Mouse (Mus musculus): ENCODE results near the gene Zhx3. TPM values are rescaled to one million over a fixed set of nuclear protein-coding genes. Genes with fewer than 3 reads are reported as not detected.
A peak's percentile ranks its signal among the peaks of the same experiment; 100 is the strongest.

Gene Zhx3
- polyA plus RNA-seq, 1 experiment from 2014 or later: 16.9 TPM

- H3K4me3 ChIP-seq (replicated peaks; ENCODE audit: low read depth, low read length): no peak overlapping the region
- DNase-seq (no peak), ATAC-seq (ENCODE audit: low FRiP score, low TSS enrichment) (no peak)
- no peak overlapping the region for H3K4me2 ChIP-seq (ENCODE audit: low read length)
- no peaks in the 10 kb centered on the region for H3K36me3 ChIP-seq (ENCODE audit: control insufficient read depth, insufficient read depth, low read length)
- no peak overlapping the region for H3K9ac ChIP-seq (replicated peaks; ENCODE audit: low read length)
- H3K4me1 ChIP-seq (ENCODE audit: control insufficient read depth, insufficient read depth, low read length): peaks cover 9% of the 10 kb centered on the region
- H3K27ac ChIP-seq (replicated peaks; ENCODE audit: low read depth, low read length): no peak overlapping the region
- H3K27me3 ChIP-seq (ENCODE audit: control insufficient read depth, insufficient read depth, low read length): peaks cover 13% of the 10 kb centered on the region; the same call in 1 of the 2 replicates
- WGBS: 87% methylated on average over 5 of the region's 5 CpGs
- H3K9me3 ChIP-seq (ENCODE audit: control insufficient read depth, low read length): no peaks in the 10 kb centered on the region
Measured at GRCm38 (mm10) chr2:160891045-160891444, 18.2 kb upstream of the Zhx3 start.

GRCm38 (mm10) chr2:160887859-160888258 is 15.1 kb upstream of the Zhx3 start:
- Histone ChIP-seq H3K4me2 (ENCODE audit: low read length) (peak overlapping the region; percentile 86), H3K27me3 (ENCODE audit: control insufficient read depth, insufficient read depth, low read length) (peaks cover 13% of the 10 kb centered on the region; the same call in 1 of the 2 replicates), H3K36me3 (ENCODE audit: control insufficient read depth, insufficient read depth, low read length) (no peaks in the 10 kb centered on the region), H3K4me3 (replicated peaks; ENCODE audit: low read depth, low read length) (peak overlapping the region; percentile 40), H3K4me1 (ENCODE audit: control insufficient read depth, insufficient read depth, low read length) (peaks cover 9% of the 10 kb centered on the region), H3K27ac (replicated peaks; ENCODE audit: low read depth, low read length) (no peak overlapping the region), H3K9me3 (ENCODE audit: control insufficient read depth, low read length) (no peaks in the 10 kb centered on the region), H3K9ac (replicated peaks; ENCODE audit: low read length) (peak overlapping the region; percentile 26; the same call in 1 of the 2 replicates)
- WGBS: under 1% methylated on average over 26 of the region's 26 CpGs
- ATAC-seq (ENCODE audit: low FRiP score, low TSS enrichment): peak; percentile 40
- peak; percentile 47 for DNase-seq

DNA sequence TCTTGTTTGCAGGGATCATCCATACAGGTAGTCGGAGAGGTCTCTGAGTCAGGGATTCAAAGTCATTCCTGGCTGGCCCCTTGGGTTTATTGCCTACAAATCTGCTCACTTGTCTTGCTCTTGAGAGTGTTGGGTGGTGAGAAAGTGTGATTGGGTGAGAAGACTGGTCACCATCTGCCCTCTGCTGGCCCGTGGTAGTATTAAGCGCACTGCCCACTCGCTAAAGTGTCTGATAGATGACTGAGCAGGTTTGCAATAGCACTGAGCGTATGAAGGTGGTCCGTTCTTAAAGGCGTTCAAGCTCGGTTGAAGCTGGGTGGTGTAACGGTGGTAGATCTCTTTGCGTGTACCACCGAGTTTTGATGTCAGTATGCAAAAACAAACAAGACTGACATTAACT is 14.5 kb upstream of the Zhx3 start:
- WGBS: 3% methylated on average over 11 of the region's 11 CpGs
- H3K27me3 ChIP-seq (ENCODE audit: control insufficient read depth, insufficient read depth, low read length): peaks cover 13% of the 10 kb centered on the region; the same call in 1 of the 2 replicates

GRCm38 (mm10) chr2:160886221-160886620 is 13.4 kb upstream of the Zhx3 start:
- Histone ChIP-seq H3K27ac (replicated peaks; ENCODE audit: low read depth, low read length) (no peak overlapping the region), H3K9ac (replicated peaks; ENCODE audit: low read length) (no peak overlapping the region), H3K36me3 (ENCODE audit: control insufficient read depth, insufficient read depth, low read length) (no peaks in the 10 kb centered on the region), H3K4me3 (replicated peaks; ENCODE audit: low read depth, low read length) (no peak overlapping the region), H3K9me3 (ENCODE audit: control insufficient read depth, low read length) (no peaks in the 10 kb centered on the region), H3K4me2 (ENCODE audit: low read length) (no peak overlapping the region), H3K4me1 (ENCODE audit: control insufficient read depth, insufficient read depth, low read length) (peaks cover 9% of the 10 kb centered on the region), H3K27me3 (ENCODE audit: control insufficient read depth, insufficient read depth, low read length) (peaks cover 13% of the 10 kb centered on the region; the same call in 1 of the 2 replicates)
- WGBS: 78% methylated on average over 3 of the region's 3 CpGs
- no peak for DNase-seq
- ATAC-seq (ENCODE audit: low FRiP score, low TSS enrichment): no peak

More for the DNA sequence above, 14.5 kb upstream of the Zhx3 start:
- Histone ChIP-seq H3K27ac (replicated peaks; ENCODE audit: low read depth, low read length) (no peak overlapping the region), H3K9me3 (ENCODE audit: control insufficient read depth, low read length) (no peaks in the 10 kb centered on the region), H3K9ac (replicated peaks; ENCODE audit: low read length) (no peak overlapping the region), H3K4me1 (ENCODE audit: control insufficient read depth, insufficient read depth, low read length) (peaks cover 9% of the 10 kb centered on the region), H3K4me3 (replicated peaks; ENCODE audit: low read depth, low read length) (peak overlapping the region; percentile 40), H3K36me3 (ENCODE audit: control insufficient read depth, insufficient read depth, low read length) (no peaks in the 10 kb centered on the region), H3K4me2 (ENCODE audit: low read length) (peak overlapping the region; percentile 86)
- ATAC-seq (ENCODE audit: low FRiP score, low TSS enrichment) (peak; percentile 85; the same call in 1 of the 2 replicates), DNase-seq (peak; percentile 90)

GRCm38 (mm10) chr2:160884830-160885229 is 12.0 kb upstream of the Zhx3 start:
- peaks cover 9% of the 10 kb centered on the region for H3K4me1 ChIP-seq (ENCODE audit: control insufficient read depth, insufficient read depth, low read length)
- no peak overlapping the region for H3K4me2 ChIP-seq (ENCODE audit: low read length)
- no peak overlapping the region for H3K4me3 ChIP-seq (replicated peaks; ENCODE audit: low read depth, low read length)
- no peaks in the 10 kb centered on the region for H3K36me3 ChIP-seq (ENCODE audit: control insufficient read depth, insufficient read depth, low read length)
- no peak overlapping the region for H3K27ac ChIP-seq (replicated peaks; ENCODE audit: low read depth, low read length)
- H3K9ac ChIP-seq (replicated peaks; ENCODE audit: low read length): no peak overlapping the region
- H3K9me3 ChIP-seq (ENCODE audit: control insufficient read depth, low read length): no peaks in the 10 kb centered on the region
- peaks cover 13% of the 10 kb centered on the region; the same call in 1 of the 2 replicates for H3K27me3 ChIP-seq (ENCODE audit: control insufficient read depth, insufficient read depth, low read length)
- no peak for ATAC-seq (ENCODE audit: low FRiP score, low TSS enrichment)
- peak; percentile 62 for DNase-seq
- 23% methylated on average over 2 of the region's 2 CpGs for WGBS

DNA sequence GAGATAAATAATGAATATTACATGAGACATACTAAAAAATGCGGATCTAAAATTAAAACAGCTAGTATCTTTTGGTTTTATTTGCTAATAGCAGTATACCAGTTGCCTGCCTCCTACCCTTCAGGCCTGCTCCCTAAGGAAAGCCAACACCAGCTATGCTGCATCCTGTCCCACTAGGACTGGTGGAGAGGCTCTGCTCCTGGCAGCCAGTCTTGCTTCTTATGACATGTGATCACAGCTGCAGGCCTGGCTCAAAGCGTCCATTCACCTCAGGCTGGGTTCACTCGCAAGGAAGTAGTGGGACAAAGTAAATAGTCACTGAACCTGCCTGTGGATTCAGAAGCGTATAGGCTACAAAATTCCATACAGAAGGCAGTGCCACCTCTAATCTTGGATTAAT is 11.1 kb upstream of the Zhx3 start:
- DNase-seq: no peak
- no peaks in the 10 kb centered on the region for H3K36me3 ChIP-seq (ENCODE audit: control insufficient read depth, insufficient read depth, low read length)
- 80% methylated on average over 4 of the region's 4 CpGs for WGBS

GRCm38 (mm10) chr2:160882436-160882835 is 9.6 kb upstream of the Zhx3 start:
- DNase-seq: no peak
- H3K4me3 ChIP-seq (replicated peaks; ENCODE audit: low read depth, low read length): no peak overlapping the region
- H3K4me1 ChIP-seq (ENCODE audit: control insufficient read depth, insufficient read depth, low read length): peaks cover under 1% of the 10 kb centered on the region; the same call in 1 of the 2 replicates
- H3K27ac ChIP-seq (replicated peaks; ENCODE audit: low read depth, low read length): no peak overlapping the region
- no peaks in the 10 kb centered on the region for H3K27me3 ChIP-seq (ENCODE audit: control insufficient read depth, insufficient read depth, low read length)
- H3K9ac ChIP-seq (replicated peaks; ENCODE audit: low read length): no peak overlapping the region
- no peak for ATAC-seq (ENCODE audit: low FRiP score, low TSS enrichment)
- 79% methylated on average over 5 of the region's 5 CpGs for whole genome bisulfite sequencing
- H3K36me3 ChIP-seq (ENCODE audit: control insufficient read depth, insufficient read depth, low read length): no peaks in the 10 kb centered on the region
- H3K9me3 ChIP-seq (ENCODE audit: control insufficient read depth, low read length): no peaks in the 10 kb centered on the region
- no peak overlapping the region for H3K4me2 ChIP-seq (ENCODE audit: low read length)

More for the DNA sequence above, 11.1 kb upstream of the Zhx3 start:
- H3K9ac ChIP-seq (replicated peaks; ENCODE audit: low read length): no peak overlapping the region
- no peak overlapping the region for H3K27ac ChIP-seq (replicated peaks; ENCODE audit: low read depth, low read length)
- no peaks in the 10 kb centered on the region for H3K9me3 ChIP-seq (ENCODE audit: control insufficient read depth, low read length)
- ATAC-seq (ENCODE audit: low FRiP score, low TSS enrichment): no peak
- no peak overlapping the region for H3K4me2 ChIP-seq (ENCODE audit: low read length)
- H3K27me3 ChIP-seq (ENCODE audit: control insufficient read depth, insufficient read depth, low read length): peaks cover 13% of the 10 kb centered on the region; the same call in 1 of the 2 replicates
- no peak overlapping the region for H3K4me3 ChIP-seq (replicated peaks; ENCODE audit: low read depth, low read length)
- peaks cover 9% of the 10 kb centered on the region for H3K4me1 ChIP-seq (ENCODE audit: control insufficient read depth, insufficient read depth, low read length)

GRCm38 (mm10) chr2:160881462-160882101 is 8.8 kb upstream of the Zhx3 start:
- ATAC-seq (ENCODE audit: low FRiP score, low TSS enrichment): no peak
- WGBS: 56% methylated on average over 6 of the region's 6 CpGs
- no peaks in the 10 kb centered on the region for H3K27me3 ChIP-seq (ENCODE audit: control insufficient read depth, insufficient read depth, low read length)

More at GRCm38 (mm10) chr2:160881462-160882101, 8.8 kb upstream of the Zhx3 start:
- DNase-seq: no peak
- Histone ChIP-seq H3K9ac (replicated peaks; ENCODE audit: low read length) (no peak overlapping the region), H3K27ac (replicated peaks; ENCODE audit: low read depth, low read length) (no peak overlapping the region), H3K4me1 (ENCODE audit: control insufficient read depth, insufficient read depth, low read length) (no peaks in the 10 kb centered on the region), H3K9me3 (ENCODE audit: control insufficient read depth, low read length) (no peaks in the 10 kb centered on the region), H3K4me3 (replicated peaks; ENCODE audit: low read depth, low read length) (no peak overlapping the region), H3K4me2 (ENCODE audit: low read length) (no peak overlapping the region), H3K36me3 (ENCODE audit: control insufficient read depth, insufficient read depth, low read length) (no peaks in the 10 kb centered on the region)
